Mouse (Mus musculus) stomach, postnatal 0 days (tissue): ENCODE measurements around the gene Rtn1. TPM values are rescaled to one million over a fixed set of nuclear protein-coding genes. Genes with fewer than 3 reads are reported as not detected.
A peak's percentile ranks its signal among the peaks of the same experiment; 100 is the strongest.
"Not testable (repeated sequence)": the region's sequence is repeated elsewhere in the genome, so short reads cannot be mapped to it uniquely, and the experiment has no call there.

ENCODE experiments used
- ATAC-seq: fragments of 200-750 bp; cut with Nextera tagmentation; 2 replicates; pipeline ENCODE4 v1.8.0; 2017; ENCODE audit not compliant: low FRiP score, low TSS enrichment
- DNase-seq: peaks from one replicate; pipeline ENCODE4 v3.0.0-alpha.2; 2016; ENCODE audit warnings: low spot score
- H3K27ac ChIP-seq: fragments of 300-500 bp; sonication (generic); replicated peaks from 2 replicates; pipeline ENCODE4 v1.5.1; 2014; ENCODE audit warnings: mild to moderate bottlenecking, control low read depth
- H3K27me3 ChIP-seq: fragments of 300-500 bp; sonication (generic); 2 replicates; pipeline ENCODE4 v1.6.1; 2014; ENCODE audit warnings: low read length; ENCODE audit not compliant: control insufficient read depth, insufficient read depth
- H3K36me3 ChIP-seq: fragments of 300-500 bp; sonication (generic); 2 replicates; pipeline ENCODE4 v1.6.1; 2014; ENCODE audit warnings: low read length, mixed read lengths; ENCODE audit not compliant: control insufficient read depth, insufficient read depth
- H3K4me1 ChIP-seq: fragments of 300-500 bp; sonication (generic); replicated peaks from 2 replicates; pipeline ENCODE4 v1.6.1; 2014; ENCODE audit warnings: antibody characterized with exemption; ENCODE audit not compliant: control insufficient read depth, insufficient read depth
- H3K4me2 ChIP-seq: fragments of 300-500 bp; sonication (generic); replicated peaks from 2 replicates; pipeline ENCODE4 v1.6.1; 2014; ENCODE audit warnings: low read depth, mild to moderate bottlenecking, control low read depth, moderate library complexity
- H3K4me3 ChIP-seq: fragments of 300-500 bp; sonication (generic); 2 replicates; pipeline ENCODE4 v1.5.1; 2014; ENCODE audit warnings: low read depth, low read length, control low read depth
- H3K9ac ChIP-seq: fragments of 300-500 bp; sonication (generic); 2 replicates; pipeline ENCODE4 v1.6.1; 2014; ENCODE audit warnings: mild to moderate bottlenecking, low read length, control low read depth, mixed read lengths
- H3K9me3 ChIP-seq: fragments of 300-500 bp; sonication (generic); 2 replicates; pipeline ENCODE4 v1.6.1; 2016; ENCODE audit warnings: low read length; ENCODE audit not compliant: control insufficient read depth
- CTCF ChIP-seq: IDR thresholded peaks from 2 replicates; pipeline ENCODE4 v1.5.1; 2016; ENCODE audit warnings: antibody characterized with exemption, low read depth, mild to moderate bottlenecking, moderate library complexity
- EP300 ChIP-seq: optimal IDR thresholded peaks from 2 replicates; pipeline ENCODE3; 2016; ENCODE audit warnings: antibody characterized with exemption
- WGBS: fragments of 180-500 bp; shearing (Covaris S2); extraction: QIAGEN DNeasy Blood & Tissue Kit; methylation state at CpG from one replicate; pipeline ENCODE4 v1.1.7; 2014; 5-methylcytosine and 5-hydroxymethylcytosine counted together
- polyA plus RNA-seq: library from polyadenylated mRNA; unstranded; fragments of >200 nt; fragmentation: Nextera tagmentation; extraction: Ambion mirVana; gene quantifications from 2 replicates; pipeline ENCODE4 v1.2.1, GENCODE M21; 2015

Gene Rtn1
- polyA plus RNA-seq, 1 experiment from 2014 or later = 47.1 TPM

DNA sequence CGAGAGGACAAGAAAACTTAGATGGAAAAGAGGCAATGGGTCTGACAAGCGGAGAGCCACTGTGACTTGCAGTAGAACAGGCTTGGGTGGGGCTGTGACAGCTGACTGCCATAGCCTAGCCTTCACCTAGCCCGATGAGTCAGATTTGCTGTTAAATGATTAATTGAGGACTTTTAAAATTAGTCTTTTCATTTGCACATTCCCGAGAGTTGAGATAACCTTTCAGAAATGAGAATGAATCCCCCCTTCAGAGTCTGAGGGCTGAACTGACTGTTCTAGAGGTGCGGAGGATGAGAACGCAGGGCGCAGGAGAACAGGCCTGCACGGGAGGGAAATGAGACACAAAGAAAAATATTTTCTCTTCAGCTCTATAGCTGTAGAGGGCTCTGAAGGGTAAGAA lies 107.9 kb downstream of the Rtn1 start:
- peak; percentile 53; the same call in 1 of the 2 replicates for ATAC-seq
- 52% methylated on average over 8 of the region's 8 CpGs for WGBS

DNA sequence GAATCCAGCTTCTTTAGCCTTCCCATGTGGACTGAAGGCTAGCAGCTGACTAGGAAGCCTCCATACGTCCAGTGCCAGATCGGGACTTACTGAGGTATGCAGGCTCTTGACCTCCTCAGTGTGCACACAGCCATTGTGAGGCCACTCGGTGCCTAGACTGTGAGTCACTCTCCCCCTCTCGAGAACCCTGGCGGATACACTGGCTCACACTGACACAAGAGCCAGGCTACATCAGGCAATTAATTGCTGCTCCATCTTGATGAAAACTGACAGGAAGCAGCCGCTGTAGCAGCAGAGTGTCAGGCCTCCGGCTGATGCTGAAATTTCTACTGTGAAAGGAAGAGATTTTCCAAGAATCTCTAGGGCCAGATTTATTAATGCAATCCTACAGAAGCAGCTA lies 110.6 kb downstream of the Rtn1 start:
- ATAC-seq (peak; percentile 47; the same call in 1 of the 2 replicates), DNase-seq (no peak)
- no peak for TF ChIP-seq EP300
- WGBS = 41% methylated on average over 7 of the region's 7 CpGs
- Histone ChIP-seq H3K27me3 (no peaks in the 10 kb centered on the region), H3K36me3 (no peaks in the 10 kb centered on the region), H3K27ac (no peak overlapping the region), H3K4me3 (no peak overlapping the region), H3K4me2 (no peak overlapping the region), H3K9me3 (no peaks in the 10 kb centered on the region), H3K4me1 (no peaks in the 10 kb centered on the region), H3K9ac (no peak overlapping the region)

More for the DNA sequence above, 107.9 kb downstream of the Rtn1 start:
- no peak for DNase-seq
- H3K9ac ChIP-seq = no peak overlapping the region
- H3K4me3 ChIP-seq = no peak overlapping the region
- no peaks in the 10 kb centered on the region for H3K9me3 ChIP-seq
- no peak overlapping the region for H3K27ac ChIP-seq
- H3K4me1 ChIP-seq = no peaks in the 10 kb centered on the region
- no peaks in the 10 kb centered on the region for H3K36me3 ChIP-seq
- no peak for TF ChIP-seq EP300
- no peak for TF ChIP-seq CTCF
- H3K27me3 ChIP-seq = no peaks in the 10 kb centered on the region
- H3K4me2 ChIP-seq = no peak overlapping the region

DNA sequence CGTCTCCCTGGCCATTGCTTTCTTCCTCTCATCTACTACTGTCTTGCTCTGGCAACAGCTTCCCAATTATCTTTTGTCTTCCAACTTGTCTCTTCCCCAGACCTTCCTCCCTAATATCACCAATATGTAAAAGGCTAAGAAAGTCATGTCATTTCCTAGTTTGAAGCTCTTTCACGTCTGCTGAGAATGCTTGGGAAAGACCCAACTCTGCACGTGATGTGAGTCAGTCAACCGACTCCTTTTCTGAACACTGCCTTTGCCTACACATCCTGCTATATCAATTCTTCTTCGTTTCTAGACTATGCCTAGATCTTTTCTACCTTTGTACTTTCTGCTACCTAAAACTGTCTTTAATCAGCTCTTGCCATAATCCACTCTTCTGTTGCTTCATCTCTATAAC lies 112.3 kb downstream of the Rtn1 start:
- DNase-seq (no peak), ATAC-seq (no peak)
- TF ChIP-seq EP300 = no peak
- no peak for TF ChIP-seq CTCF
- Histone ChIP-seq H3K9me3 (no peaks in the 10 kb centered on the region), H3K36me3 (no peaks in the 10 kb centered on the region), H3K27me3 (no peaks in the 10 kb centered on the region), H3K9ac (no peak overlapping the region), H3K4me2 (no peak overlapping the region), H3K4me3 (no peak overlapping the region), H3K27ac (no peak overlapping the region), H3K4me1 (no peaks in the 10 kb centered on the region)
- WGBS = 87% methylated on average over 5 of the region's 5 CpGs

DNA sequence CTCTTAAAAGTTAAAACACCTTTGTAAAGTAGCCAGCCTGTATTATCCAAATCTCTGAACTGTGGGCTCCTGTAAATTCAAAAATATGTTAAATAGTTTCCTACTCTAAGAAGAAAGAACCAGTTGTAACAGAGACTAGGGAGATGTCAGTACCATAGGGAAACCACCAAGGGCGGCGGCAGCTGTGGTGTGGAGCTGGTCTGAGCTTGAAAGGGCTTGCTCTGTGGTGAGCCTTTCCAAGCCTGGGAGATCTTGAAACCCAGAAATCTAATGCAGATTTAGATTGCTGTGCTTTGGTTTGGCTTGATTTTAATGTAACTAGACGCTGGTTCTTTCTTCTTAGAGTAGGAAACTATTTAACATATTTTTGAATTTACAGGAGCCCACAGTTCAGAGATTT lies 115.7 kb downstream of the Rtn1 start:
- WGBS = 86% methylated on average over 3 of the region's 3 CpGs

DNA sequence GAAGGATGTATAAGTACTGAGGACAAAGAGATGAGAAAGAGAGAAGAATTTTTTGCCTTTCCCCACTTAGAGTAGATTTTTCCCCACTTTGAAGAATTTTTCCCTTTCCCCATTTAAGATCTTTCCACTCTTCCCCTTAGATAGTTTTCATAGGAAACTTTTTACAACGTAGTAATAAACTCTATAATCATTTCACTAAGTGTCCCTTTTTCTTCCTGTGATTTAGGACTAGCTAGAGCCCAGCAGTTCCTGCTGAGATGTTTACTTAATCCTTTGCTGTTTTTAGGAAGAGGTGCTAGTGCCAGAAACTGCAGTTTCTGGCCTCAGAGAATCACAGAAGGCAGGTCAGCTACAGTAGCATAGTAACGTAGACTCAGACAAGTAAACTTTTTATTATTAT lies 116.3 kb downstream of the Rtn1 start:
- no peak overlapping the region for H3K4me2 ChIP-seq
- 75% methylated on average over 2 of the region's 2 CpGs for WGBS
- H3K4me3 ChIP-seq = no peak overlapping the region
- H3K4me1 ChIP-seq = no peaks in the 10 kb centered on the region
- H3K27me3 ChIP-seq = no peaks in the 10 kb centered on the region
- no peak overlapping the region for H3K9ac ChIP-seq
- TF ChIP-seq EP300 = no peak
- TF ChIP-seq CTCF = no peak
- no peak overlapping the region for H3K27ac ChIP-seq
- no peak for DNase-seq
- H3K36me3 ChIP-seq = no peaks in the 10 kb centered on the region
- no peak for ATAC-seq
- H3K9me3 ChIP-seq = no peaks in the 10 kb centered on the region

More for the DNA sequence above, 115.7 kb downstream of the Rtn1 start:
- not testable (repeated sequence) for H3K9ac ChIP-seq, H3K27me3 ChIP-seq, H3K4me1 ChIP-seq, H3K9me3 ChIP-seq, DNase-seq, H3K27ac ChIP-seq, ATAC-seq, H3K4me2 ChIP-seq, H3K4me3 ChIP-seq, H3K36me3 ChIP-seq

DNA sequence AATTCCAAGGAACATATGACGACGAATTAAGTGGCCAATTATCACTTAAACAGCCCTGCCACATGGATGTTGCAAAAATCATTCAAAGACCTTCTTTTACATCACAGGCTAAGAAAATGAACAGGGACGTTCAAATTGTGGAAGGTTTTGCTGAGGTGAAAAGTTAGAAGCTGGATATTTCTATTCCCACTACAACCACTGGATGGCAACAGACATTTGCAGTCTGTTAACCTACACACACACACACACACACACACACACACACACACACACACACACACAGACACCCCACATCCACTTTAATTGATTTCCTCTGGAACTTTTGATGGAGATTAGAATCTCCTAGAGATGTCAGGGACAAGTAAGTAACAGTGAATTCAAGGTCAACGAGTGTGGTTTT lies 117.6 kb downstream of the Rtn1 start:
- DNase-seq (no peak), ATAC-seq (no peak)
- Histone ChIP-seq H3K9me3 (no peaks in the 10 kb centered on the region), H3K4me1 (no peaks in the 10 kb centered on the region), H3K4me3 (no peak overlapping the region), H3K9ac (no peak overlapping the region), H3K27me3 (no peaks in the 10 kb centered on the region), H3K36me3 (no peaks in the 10 kb centered on the region), H3K4me2 (no peak overlapping the region), H3K27ac (no peak overlapping the region)
- TF ChIP-seq EP300 (no peak), CTCF (no peak)
- 91% methylated on average over 4 of the region's 4 CpGs for WGBS
